Mouse (Mus musculus): Measurements from ENCODE around the gene Cycs. TPM values are rescaled to one million over a fixed set of nuclear protein-coding genes. Genes with fewer than 3 reads are reported as not detected.

Gene Cycs
- total and polyA plus RNA-seq, 2 experiments from 2014 or later = 37.0 to 83.3 TPM

GRCm38 (mm10) chr6:50542535-50542934, 23.8 kb downstream of the Cycs start:
- H3K4me3 ChIP-seq (ENCODE audit: low read depth, low read length) = no peak overlapping the region
- no peaks in the 10 kb centered on the region for H3K4me1 ChIP-seq (ENCODE audit: insufficient read depth, low read length)
- whole genome bisulfite sequencing = 93% methylated on average over 1 of the region's 1 CpGs
- H3K9ac ChIP-seq (replicated peaks; ENCODE audit: low read length, poor library complexity, severe bottlenecking) = no peak overlapping the region
- DNase-seq (ENCODE audit: low spot score) (no peak), ATAC-seq (ENCODE audit: low FRiP score) (no peak)
- H3K9me3 ChIP-seq (ENCODE audit: low read length) = no peaks in the 10 kb centered on the region
- H3K27ac ChIP-seq (ENCODE audit: low read depth, low read length) = no peak overlapping the region
- no peak for TF ChIP-seq CTCF (IDR thresholded peaks at IDR 0.05)
- no peak overlapping the region for H3K4me2 ChIP-seq (ENCODE audit: low read depth, low read length, poor library complexity, severe bottlenecking)
- no peaks in the 10 kb centered on the region for H3K27me3 ChIP-seq (ENCODE audit: insufficient read depth, low read length)
- H3K36me3 ChIP-seq (ENCODE audit: insufficient read depth, low read length) = no peaks in the 10 kb centered on the region

GRCm38 (mm10) chr6:50539641-50540040, 26.7 kb downstream of the Cycs start:
- TF ChIP-seq CTCF (IDR thresholded peaks at IDR 0.05) = no peak
- Histone ChIP-seq H3K4me1 (ENCODE audit: insufficient read depth, low read length) (no peaks in the 10 kb centered on the region), H3K27ac (ENCODE audit: low read depth, low read length) (no peak overlapping the region), H3K4me3 (ENCODE audit: low read depth, low read length) (no peak overlapping the region), H3K9ac (replicated peaks; ENCODE audit: low read length, poor library complexity, severe bottlenecking) (no peak overlapping the region), H3K36me3 (ENCODE audit: insufficient read depth, low read length) (no peaks in the 10 kb centered on the region), H3K4me2 (ENCODE audit: low read depth, low read length, poor library complexity, severe bottlenecking) (no peak overlapping the region), H3K9me3 (ENCODE audit: low read length) (no peaks in the 10 kb centered on the region), H3K27me3 (ENCODE audit: insufficient read depth, low read length) (no peaks in the 10 kb centered on the region)
- DNase-seq (ENCODE audit: low spot score) = no peak
- WGBS = 90% methylated on average over 1 of the region's 1 CpGs
- ATAC-seq (ENCODE audit: low FRiP score) = no peak

- no peak overlapping the region for H3K4me3 ChIP-seq (ENCODE audit: low read depth, low read length)
- no peak overlapping the region for H3K27ac ChIP-seq (ENCODE audit: low read depth, low read length)
- peak; percentile 98 for TF ChIP-seq CTCF (IDR thresholded peaks at IDR 0.05)
- no peaks in the 10 kb centered on the region for H3K4me1 ChIP-seq (ENCODE audit: insufficient read depth, low read length)
- WGBS = 10% methylated on average over 7 of the region's 7 CpGs
- no peaks in the 10 kb centered on the region for H3K36me3 ChIP-seq (ENCODE audit: insufficient read depth, low read length)
- no peak overlapping the region for H3K4me2 ChIP-seq (ENCODE audit: low read depth, low read length, poor library complexity, severe bottlenecking)
- no peaks in the 10 kb centered on the region for H3K27me3 ChIP-seq (ENCODE audit: insufficient read depth, low read length)
- DNase-seq (ENCODE audit: low spot score) (peak; percentile 95), ATAC-seq (ENCODE audit: low FRiP score) (peak; percentile 83)
- no peak overlapping the region for H3K9ac ChIP-seq (replicated peaks; ENCODE audit: low read length, poor library complexity, severe bottlenecking)
- H3K9me3 ChIP-seq (ENCODE audit: low read length) = no peaks in the 10 kb centered on the region
Measured at GRCm38 (mm10) chr6:50536461-50536892, 29.9 kb downstream of the Cycs start.

- H3K27me3 ChIP-seq (ENCODE audit: insufficient read depth, low read length) = no peaks in the 10 kb centered on the region
- no peak overlapping the region for H3K9ac ChIP-seq (replicated peaks; ENCODE audit: low read length, poor library complexity, severe bottlenecking)
- no peak overlapping the region for H3K4me2 ChIP-seq (ENCODE audit: low read depth, low read length, poor library complexity, severe bottlenecking)
- no peak for TF ChIP-seq CTCF (IDR thresholded peaks at IDR 0.05)
- H3K27ac ChIP-seq (ENCODE audit: low read depth, low read length) = no peak overlapping the region
- no peak for DNase-seq (ENCODE audit: low spot score)
- H3K4me1 ChIP-seq (ENCODE audit: insufficient read depth, low read length) = no peaks in the 10 kb centered on the region
- ATAC-seq (ENCODE audit: low FRiP score) = no peak
- no peaks in the 10 kb centered on the region for H3K36me3 ChIP-seq (ENCODE audit: insufficient read depth, low read length)
- no peaks in the 10 kb centered on the region for H3K9me3 ChIP-seq (ENCODE audit: low read length)
- 89% methylated on average over 3 of the region's 3 CpGs for WGBS
- no peak overlapping the region for H3K4me3 ChIP-seq (ENCODE audit: low read depth, low read length)
Measured at GRCm38 (mm10) chr6:50535346-50535745, 31.0 kb downstream of the Cycs start.

- Histone ChIP-seq H3K27me3 (ENCODE audit: insufficient read depth, low read length) (no peaks in the 10 kb centered on the region), H3K9ac (replicated peaks; ENCODE audit: low read length, poor library complexity, severe bottlenecking) (no peak overlapping the region), H3K36me3 (ENCODE audit: insufficient read depth, low read length) (no peaks in the 10 kb centered on the region), H3K4me2 (ENCODE audit: low read depth, low read length, poor library complexity, severe bottlenecking) (no peak overlapping the region), H3K4me3 (ENCODE audit: low read depth, low read length) (no peak overlapping the region), H3K27ac (ENCODE audit: low read depth, low read length) (no peak overlapping the region), H3K9me3 (ENCODE audit: low read length) (no peaks in the 10 kb centered on the region), H3K4me1 (ENCODE audit: insufficient read depth, low read length) (no peaks in the 10 kb centered on the region)
- no peak for TF ChIP-seq CTCF (IDR thresholded peaks at IDR 0.05)
- DNase-seq (ENCODE audit: low spot score) (peak; percentile 22), ATAC-seq (ENCODE audit: low FRiP score) (no peak)
- WGBS = 70% methylated on average over 8 of the region's 8 CpGs
Measured at GRCm38 (mm10) chr6:50531920-50532319, 34.4 kb downstream of the Cycs start.

- DNase-seq (ENCODE audit: low spot score) (no peak), ATAC-seq (ENCODE audit: low FRiP score) (no peak)
- Histone ChIP-seq H3K4me3 (ENCODE audit: low read depth, low read length) (no peak overlapping the region), H3K9me3 (ENCODE audit: low read length) (no peaks in the 10 kb centered on the region), H3K36me3 (ENCODE audit: insufficient read depth, low read length) (no peaks in the 10 kb centered on the region), H3K4me2 (ENCODE audit: low read depth, low read length, poor library complexity, severe bottlenecking) (no peak overlapping the region), H3K4me1 (ENCODE audit: insufficient read depth, low read length) (no peaks in the 10 kb centered on the region), H3K27me3 (ENCODE audit: insufficient read depth, low read length) (no peaks in the 10 kb centered on the region), H3K27ac (ENCODE audit: low read depth, low read length) (no peak overlapping the region), H3K9ac (replicated peaks; ENCODE audit: low read length, poor library complexity, severe bottlenecking) (no peak overlapping the region)
- TF ChIP-seq CTCF (IDR thresholded peaks at IDR 0.05) = no peak
- 90% methylated on average over 3 of the region's 3 CpGs for WGBS
Measured at GRCm38 (mm10) chr6:50531003-50531402, 35.3 kb downstream of the Cycs start.

All from midbrain, postnatal 0 days (tissue).